Mouse (Mus musculus): ENCODE results near the gene Grrp1. TPM values are rescaled to one million over a fixed set of nuclear protein-coding genes. Genes with fewer than 3 reads are reported as not detected.
A peak's percentile ranks its signal among the peaks of the same experiment; 100 is the strongest.
"Not testable (repeated sequence)": the region's sequence is repeated elsewhere in the genome, so short reads cannot be mapped to it uniquely, and the experiment has no call there.

Gene Grrp1
- polyA plus RNA-seq, 1 experiment: not detected

DNA sequence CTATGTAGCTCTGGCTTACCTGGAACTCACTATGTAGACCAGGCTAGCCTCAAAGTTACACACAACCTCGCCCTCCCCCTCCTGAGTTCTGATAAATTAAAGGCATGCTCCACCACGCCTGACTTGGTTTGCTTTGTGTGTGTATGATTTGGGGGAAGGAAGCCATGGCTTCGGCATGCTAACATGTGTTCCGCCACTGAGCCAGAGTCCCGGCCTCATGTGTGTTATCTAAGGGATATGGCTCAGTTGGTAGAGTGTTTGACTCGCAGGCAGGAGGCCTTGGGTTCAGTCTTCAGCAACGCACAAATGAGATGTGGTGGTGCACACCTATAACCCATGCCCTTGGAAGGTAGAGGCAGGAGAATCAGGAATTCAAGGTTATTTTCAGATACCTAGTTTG, 18.1 kb upstream of the Grrp1 start:
- H3K4me3 ChIP-seq (ENCODE audit: insufficient read depth, low read length): no peak overlapping the region
- no peak overlapping the region for H3K27ac ChIP-seq (ENCODE audit: insufficient read depth, low read depth, low read length)
- H3K4me1 ChIP-seq (ENCODE audit: control insufficient read depth, insufficient read depth, low read length): peaks cover 4% of the 10 kb centered on the region; the same call in 1 of the 2 replicates
- TF ChIP-seq POLR2A (IDR thresholded peaks at IDR 0.05; ENCODE audit: borderline replicate concordance, low read depth, low read length): no peak
- TF ChIP-seq CTCF (IDR thresholded peaks at IDR 0.05; ENCODE audit: low read depth, low read length): no peak

DNA sequence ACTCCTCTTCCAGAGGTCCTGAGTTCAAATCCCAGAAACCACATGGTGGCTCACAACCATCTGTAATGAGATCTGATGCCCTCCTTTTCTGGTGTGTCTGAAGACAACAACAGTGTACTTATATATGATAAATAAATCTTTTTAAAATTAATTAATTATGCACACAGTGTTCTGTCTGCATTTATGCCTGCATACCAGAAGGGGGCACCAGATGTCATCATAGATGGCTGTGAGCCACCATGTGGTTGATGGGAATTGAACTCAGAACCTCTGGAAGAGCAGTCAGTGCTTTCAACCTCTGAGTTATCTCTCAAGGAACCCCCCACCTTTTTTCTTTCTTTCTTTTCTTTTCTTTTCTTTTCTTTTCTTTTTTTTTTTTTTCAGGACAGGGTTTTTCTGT, 15.7 kb upstream of the Grrp1 start:
- not testable (repeated sequence) for H3K4me1 ChIP-seq (ENCODE audit: control insufficient read depth, insufficient read depth, low read length); H3K27ac ChIP-seq (ENCODE audit: insufficient read depth, low read depth, low read length); H3K4me3 ChIP-seq (ENCODE audit: insufficient read depth, low read length)

GRCm38 (mm10) chr4:134268102-134268655, 14.3 kb upstream of the Grrp1 start:
- H3K4me3 ChIP-seq (ENCODE audit: insufficient read depth, low read length): no peak overlapping the region
- H3K4me1 ChIP-seq (ENCODE audit: control insufficient read depth, insufficient read depth, low read length): peaks cover 4% of the 10 kb centered on the region; the same call in 1 of the 2 replicates
- H3K27ac ChIP-seq (ENCODE audit: insufficient read depth, low read depth, low read length): no peak overlapping the region
- TF ChIP-seq POLR2A (IDR thresholded peaks at IDR 0.05; ENCODE audit: borderline replicate concordance, low read depth, low read length) (no peak), CTCF (IDR thresholded peaks at IDR 0.05; ENCODE audit: low read depth, low read length) (no peak)

DNA sequence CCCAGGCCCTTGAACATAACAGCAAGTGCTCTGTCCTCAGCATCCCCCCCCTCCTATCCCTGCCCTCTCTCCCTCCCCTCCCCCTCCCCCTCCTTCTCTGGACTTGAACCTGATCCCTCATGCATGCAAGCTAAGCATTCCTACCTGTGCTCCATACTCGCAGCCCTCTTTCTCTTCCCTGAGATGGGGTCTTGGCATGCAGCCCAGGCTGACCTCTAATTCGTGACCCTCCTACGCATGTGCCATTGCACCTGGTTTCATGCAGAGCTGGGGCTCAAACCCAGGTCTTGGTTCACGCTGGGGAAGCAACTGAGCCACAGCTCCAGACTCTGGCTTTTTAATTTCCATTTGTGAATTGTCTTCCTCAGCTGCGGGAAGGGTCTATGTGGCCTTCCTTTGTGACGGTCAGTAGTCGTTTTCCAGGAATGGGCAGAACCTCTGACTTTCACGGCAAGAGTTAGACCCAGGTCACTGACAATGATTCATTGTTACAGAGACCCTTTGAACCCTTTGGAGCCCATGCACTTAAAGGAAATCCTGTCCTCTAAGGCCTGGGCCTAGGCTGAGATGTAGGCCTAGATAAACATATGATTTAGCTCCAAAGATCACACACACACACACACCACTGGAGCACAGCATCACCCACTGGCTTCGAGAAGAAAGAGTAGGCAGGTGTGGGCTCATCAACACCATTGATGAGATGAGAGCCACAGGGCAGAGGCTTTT, 12.1 kb upstream of the Grrp1 start:
- H3K27ac ChIP-seq (ENCODE audit: insufficient read depth, low read depth, low read length): no peak overlapping the region
- no peak overlapping the region for H3K4me3 ChIP-seq (ENCODE audit: insufficient read depth, low read length)
- TF ChIP-seq CTCF (IDR thresholded peaks at IDR 0.05; ENCODE audit: low read depth, low read length) (no peak), POLR2A (IDR thresholded peaks at IDR 0.05; ENCODE audit: borderline replicate concordance, low read depth, low read length) (no peak)
- no peaks in the 10 kb centered on the region for H3K4me1 ChIP-seq (ENCODE audit: control insufficient read depth, insufficient read depth, low read length)

- TF ChIP-seq CTCF (IDR thresholded peaks at IDR 0.05; ENCODE audit: low read depth, low read length) (peak; percentile 90), POLR2A (IDR thresholded peaks at IDR 0.05; ENCODE audit: borderline replicate concordance, low read depth, low read length) (no peak)
- peaks cover 4% of the 10 kb centered on the region; the same call in 1 of the 2 replicates for H3K4me1 ChIP-seq (ENCODE audit: control insufficient read depth, insufficient read depth, low read length)
- no peak overlapping the region for H3K27ac ChIP-seq (ENCODE audit: insufficient read depth, low read depth, low read length)
- no peak overlapping the region for H3K4me3 ChIP-seq (ENCODE audit: insufficient read depth, low read length)
Observed at GRCm38 (mm10) chr4:134263191-134263590, 9.3 kb upstream of the Grrp1 start.

- TF ChIP-seq CTCF (IDR thresholded peaks at IDR 0.05; ENCODE audit: low read depth, low read length): no peak
- TF ChIP-seq POLR2A (IDR thresholded peaks at IDR 0.05; ENCODE audit: borderline replicate concordance, low read depth, low read length): no peak
Observed at GRCm38 (mm10) chr4:134258354-134258753, 4.4 kb upstream of the Grrp1 start.

DNA sequence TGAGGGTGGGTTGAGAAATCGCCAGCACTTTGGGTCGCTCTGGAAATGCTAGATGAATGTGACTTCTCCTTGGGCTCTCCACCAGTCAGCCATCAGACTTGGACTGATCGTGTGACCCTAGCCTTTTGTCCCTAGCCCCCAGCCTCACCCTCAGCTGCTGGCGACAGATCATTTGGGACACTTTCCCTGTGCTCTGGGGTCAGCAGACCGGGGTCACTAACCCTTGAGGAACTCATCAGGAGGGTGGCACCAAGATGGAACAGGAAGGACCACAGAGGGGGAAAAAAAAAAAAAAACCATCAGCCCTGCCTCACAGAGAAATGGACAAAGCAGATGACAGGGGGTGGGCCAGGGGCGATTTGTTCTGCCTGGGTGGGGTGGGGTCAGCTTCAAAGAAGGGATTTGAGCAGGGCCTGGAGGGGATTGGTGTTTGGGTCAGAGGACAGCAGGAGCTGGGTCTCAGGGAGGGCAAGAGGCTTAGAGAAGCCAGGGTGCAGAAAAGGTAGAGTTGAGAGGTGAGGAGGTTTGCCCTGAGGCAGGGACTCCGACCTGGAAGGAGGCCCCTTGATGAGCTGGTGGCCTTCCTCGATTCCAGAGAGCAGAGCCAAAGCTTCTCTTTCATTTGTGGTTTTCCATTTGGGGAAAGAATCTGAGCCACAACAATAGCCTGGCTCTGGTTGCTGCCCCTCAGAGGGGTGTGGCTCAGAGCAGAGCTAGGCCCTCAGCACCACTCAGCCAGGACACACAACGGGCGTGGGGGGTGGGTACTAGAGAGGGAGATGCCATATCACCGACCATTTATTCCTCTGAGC, 3.5 kb upstream of the Grrp1 start:
- TF ChIP-seq POLR2A (IDR thresholded peaks at IDR 0.05; ENCODE audit: borderline replicate concordance, low read depth, low read length) (no peak), CTCF (IDR thresholded peaks at IDR 0.05; ENCODE audit: low read depth, low read length) (no peak)
- Histone ChIP-seq H3K4me3 (ENCODE audit: insufficient read depth, low read length) (no peak overlapping the region), H3K27ac (ENCODE audit: insufficient read depth, low read depth, low read length) (no peak overlapping the region), H3K4me1 (ENCODE audit: control insufficient read depth, insufficient read depth, low read length) (peaks cover 4% of the 10 kb centered on the region; the same call in 1 of the 2 replicates)

More at GRCm38 (mm10) chr4:134258354-134258753, 4.4 kb upstream of the Grrp1 start:
- Histone ChIP-seq H3K27ac (ENCODE audit: insufficient read depth, low read depth, low read length) (no peak overlapping the region), H3K4me1 (ENCODE audit: control insufficient read depth, insufficient read depth, low read length) (peaks cover 4% of the 10 kb centered on the region; the same call in 1 of the 2 replicates), H3K4me3 (ENCODE audit: insufficient read depth, low read length) (no peak overlapping the region)

GRCm38 (mm10) chr4:134256407-134257197, 2.7 kb upstream of the Grrp1 start:
- no peak overlapping the region for H3K27ac ChIP-seq (ENCODE audit: insufficient read depth, low read depth, low read length)
- H3K4me3 ChIP-seq (ENCODE audit: insufficient read depth, low read length): no peak overlapping the region
- TF ChIP-seq CTCF (IDR thresholded peaks at IDR 0.05; ENCODE audit: low read depth, low read length) (no peak), POLR2A (IDR thresholded peaks at IDR 0.05; ENCODE audit: borderline replicate concordance, low read depth, low read length) (no peak)

DNA sequence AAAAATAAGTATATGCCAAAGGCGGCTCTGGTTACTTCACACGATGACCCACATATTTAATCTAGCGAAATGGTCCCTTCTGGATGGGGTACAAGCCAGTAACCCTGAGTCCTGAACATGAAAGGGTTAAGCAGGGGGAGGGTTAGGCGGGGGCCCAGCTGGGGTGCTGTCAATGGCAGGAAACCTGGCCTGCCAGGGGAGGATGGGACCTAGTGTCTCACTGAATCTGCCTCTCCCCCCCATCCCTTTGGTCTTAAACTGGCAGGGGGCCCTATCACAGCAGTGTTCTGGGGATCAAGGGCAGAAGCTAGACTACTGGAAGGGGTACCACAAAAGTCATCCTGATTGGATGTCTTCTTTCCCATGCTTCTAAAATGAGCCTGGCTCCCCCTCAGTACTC, 1.9 kb upstream of the Grrp1 start:
- TF ChIP-seq CTCF (IDR thresholded peaks at IDR 0.05; ENCODE audit: low read depth, low read length): no peak
- TF ChIP-seq POLR2A (IDR thresholded peaks at IDR 0.05; ENCODE audit: borderline replicate concordance, low read depth, low read length): no peak
- Histone ChIP-seq H3K4me3 (ENCODE audit: insufficient read depth, low read length) (no peak overlapping the region), H3K27ac (ENCODE audit: insufficient read depth, low read depth, low read length) (no peak overlapping the region), H3K4me1 (ENCODE audit: control insufficient read depth, insufficient read depth, low read length) (peaks cover 4% of the 10 kb centered on the region; the same call in 1 of the 2 replicates)

More at GRCm38 (mm10) chr4:134256407-134257197, 2.7 kb upstream of the Grrp1 start:
- peaks cover 4% of the 10 kb centered on the region; the same call in 1 of the 2 replicates for H3K4me1 ChIP-seq (ENCODE audit: control insufficient read depth, insufficient read depth, low read length)

Data from bone marrow macrophage, adult 2 months (primary cell).